Mouse (Mus musculus) inflammation-experienced regulatory T-cells, adult 16 weeks (primary cell): Measurements from ENCODE around the gene Olfr1411. TPM values are rescaled to one million over a fixed set of nuclear protein-coding genes. Genes with fewer than 3 reads are reported as not detected.

Source experiments
- polyA plus RNA-seq: library from polyadenylated mRNA; unstranded; fragments of 100-300 nt; shearing (Covaris generic); gene quantifications from one replicate; pipeline ENCODE4 v1.2.1, GENCODE M21; 2017

Olfr1411 gene
- not detected for polyA plus RNA-seq

DNA sequence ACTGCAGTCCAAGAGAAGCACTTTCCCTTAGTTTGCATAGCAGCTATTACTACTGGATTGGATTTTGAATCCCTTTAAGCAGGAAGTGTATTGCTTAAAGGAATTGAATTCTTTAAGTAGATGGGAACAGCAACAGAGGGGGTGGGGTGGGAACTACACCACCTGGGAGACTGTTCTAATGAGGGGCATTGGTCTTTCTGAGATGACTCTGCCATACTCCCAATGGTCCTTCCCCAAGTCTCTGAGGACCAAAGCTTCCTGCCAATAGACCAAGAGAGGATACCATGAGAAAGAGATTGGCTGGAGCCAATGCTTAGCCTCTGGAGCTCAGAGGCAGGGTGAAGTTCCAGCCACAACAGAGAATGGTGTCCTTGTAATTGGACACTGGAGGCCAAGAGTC lies at the start of gene Olfr1411:
TSS of gene Olfr1411 (plus strand) at position 301 of the 400 bp plus-strand sequence.

DNA sequence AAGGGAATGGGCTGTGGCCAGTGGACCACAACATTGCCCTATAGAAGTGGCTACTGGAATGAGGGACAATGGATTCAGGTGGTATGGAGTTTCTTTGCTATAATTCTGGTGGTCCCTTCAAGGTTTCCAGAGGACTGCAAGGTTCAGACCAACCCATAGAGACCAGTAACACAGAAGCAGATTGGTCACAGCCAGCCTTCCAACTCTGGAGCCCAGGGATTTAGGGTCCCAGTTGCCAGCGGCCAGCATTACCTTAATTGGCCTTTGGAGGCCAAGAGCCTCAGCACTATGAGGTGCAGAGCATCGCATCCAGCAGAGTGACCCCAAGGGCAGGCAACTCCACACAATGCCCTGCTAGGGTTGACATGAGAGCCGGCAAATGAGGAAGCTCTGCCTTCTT lies 23.2 kb upstream of the Olfr1411 start, which contains the start of gene Olfr1413:
TSS of gene Olfr1413 (plus strand) at position 301 of the 400 bp plus-strand sequence.

DNA sequence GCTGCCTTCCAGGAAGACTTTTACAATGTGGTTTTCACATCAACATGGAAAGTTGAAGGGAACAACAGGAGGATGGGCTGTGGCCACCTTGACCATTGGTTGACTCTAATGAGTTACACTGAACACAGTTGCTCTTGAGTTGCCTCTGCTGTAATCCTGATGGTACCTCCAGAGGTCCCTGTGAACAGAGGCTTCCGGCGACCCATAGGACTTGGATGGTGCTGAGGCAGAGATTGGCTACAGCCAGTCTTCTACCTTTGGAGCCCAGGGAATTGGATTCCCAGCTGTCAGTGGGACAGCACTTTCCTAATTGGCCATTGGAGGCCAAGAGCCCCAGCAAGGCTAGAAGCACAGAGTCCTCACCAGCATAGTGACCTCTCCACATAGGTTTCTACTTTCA lies 8.7 kb upstream of the Olfr1411 start, which contains the start of gene Olfr1412:
TSS of gene Olfr1412 (plus strand) at position 301 of the 400 bp plus-strand sequence.

DNA sequence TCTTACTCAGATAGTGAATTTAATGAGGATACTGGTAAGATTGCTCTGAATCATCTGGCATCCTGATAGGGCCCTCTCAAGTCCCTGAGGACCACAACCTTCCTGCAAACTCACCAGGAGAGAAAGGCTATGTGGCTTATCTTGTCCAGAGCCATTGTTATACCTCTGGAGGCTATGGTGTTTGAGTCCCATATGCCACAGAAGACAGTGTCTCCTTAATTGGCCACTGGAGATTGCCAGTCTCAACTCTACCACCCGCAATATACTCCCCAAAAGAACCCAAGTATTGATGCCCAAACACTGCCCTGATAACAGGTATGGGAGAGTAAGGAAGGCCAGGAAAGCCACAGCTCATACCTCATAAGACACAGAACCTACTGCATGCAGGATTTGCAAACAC lies 11.3 kb downstream of the Olfr1411 start, which contains the start of gene Olfr1410:
TSS of gene Olfr1410 (plus strand) at position 301 of the 400 bp plus-strand sequence.

GRCm38 (mm10) chr1:92617488-92617887 lies 23.3 kb downstream of the Olfr1411 start, which contains the start of gene Olfr12:
Gene Olfr12 (plus strand): TSS chr1:92617788.

GRCm38 (mm10) chr1:92641514-92642272 lies 47.5 kb downstream of the Olfr1411 start, which contains the start of gene Cops9:
Gene Cops9 (minus strand): TSS chr1:92641985.

Other genes starting within 250 kb of the Olfr1411 start
- gene Ndufa10, start 120.6 kb upstream of the Olfr1411 start, polyA plus RNA-seq: 251 TPM
- not detected for gene Olfr1416, start 109.3 kb upstream of the Olfr1411 start, polyA plus RNA-seq
- not detected for gene Olfr1415, start 98.3 kb upstream of the Olfr1411 start, polyA plus RNA-seq
- not detected for gene Olfr1414, start 75.8 kb upstream of the Olfr1411 start, polyA plus RNA-seq
- gene Olfr1413, start 23.1 kb upstream of the Olfr1411 start, polyA plus RNA-seq: not detected
- not detected for gene Olfr1412, start 8.6 kb upstream of the Olfr1411 start, polyA plus RNA-seq
- gene Olfr1410, start 11.4 kb downstream of the Olfr1411 start, polyA plus RNA-seq: not detected
- not detected for gene Olfr12, start 23.4 kb downstream of the Olfr1411 start, polyA plus RNA-seq
- 242 TPM for gene Cops9, start 47.6 kb downstream of the Olfr1411 start, polyA plus RNA-seq
- gene Otos, start 54.4 kb downstream of the Olfr1411 start, polyA plus RNA-seq: 0.54 TPM
- 1.1 TPM for gene Gpc1, start 237.2 kb downstream of the Olfr1411 start, polyA plus RNA-seq